Comparison of ENCODE assay signal across 1 mouse cellular context in the genomic region with DNA sequence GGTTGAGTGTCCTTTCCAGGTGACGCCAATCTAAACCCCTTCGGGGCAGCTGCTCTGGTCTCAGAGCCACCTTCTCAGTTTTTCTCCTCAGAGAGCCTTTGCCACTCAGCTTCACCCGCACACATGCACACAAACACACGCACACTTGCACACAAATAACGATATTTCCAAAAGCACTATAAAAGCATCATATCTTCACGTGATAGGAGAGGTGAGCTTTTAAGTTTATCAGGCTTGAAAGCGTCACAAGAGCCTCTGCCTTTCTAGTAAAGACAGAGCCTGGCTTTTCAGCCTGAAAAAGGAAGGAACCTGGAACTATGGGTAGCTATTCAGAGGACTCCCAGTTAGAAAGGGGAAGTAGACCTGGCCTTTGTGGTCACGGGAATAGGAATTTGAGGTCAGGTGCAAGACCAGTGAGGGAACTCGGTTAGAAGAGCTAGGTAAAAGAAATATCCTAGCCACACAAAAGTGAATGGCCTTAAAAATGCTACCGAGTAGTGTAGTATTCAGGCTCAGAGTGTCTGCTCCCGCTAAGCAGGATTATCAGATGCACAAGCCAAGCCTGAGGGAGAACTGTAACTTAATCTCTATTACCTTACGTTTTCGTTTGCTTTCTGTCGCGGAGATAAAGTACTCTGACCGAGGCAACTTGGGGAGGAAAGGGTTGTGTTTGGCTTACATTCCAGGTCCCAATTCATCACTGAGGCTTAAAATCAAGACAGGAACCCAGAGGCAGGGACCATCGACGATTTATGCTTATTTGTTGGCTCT.
TF ChIP-seq lines count a peak whose summit lies in the region.

No protein-coding gene starts in this region.

TF ChIP-seq in MEL, 35 proteins besides CTCF, POLR2A, EP300 and RAD21 (continued from another document):
- TF ChIP-seq RCOR1 (IDR thresholded peaks at IDR 0.05; ENCODE audit: low read depth, low read length) = peak; percentile 19
- no peak for TF ChIP-seq SMC3 (IDR thresholded peaks at IDR 0.05; ENCODE audit: low read depth, low read length)
- 0 out of 2 replicates have a peak, but pooled peaks have one; percentile 10 for TF ChIP-seq HCFC1 (IDR thresholded peaks at IDR 0.05; ENCODE audit: low read depth, low read length)
- peak; percentile 59 for TF ChIP-seq TAL1 (IDR thresholded peaks at IDR 0.05; ENCODE audit: low read length)
- TF ChIP-seq GABPA (IDR thresholded peaks at IDR 0.05; ENCODE audit: low read depth, low read length) = no peak
- TF ChIP-seq SIN3A (IDR thresholded peaks at IDR 0.05; ENCODE audit: low read length) = peak; percentile 43; the same call in 1 of the 2 replicates
